Mouse (Mus musculus): ENCODE measurements around the gene Copa.

Gene Copa

DNA sequence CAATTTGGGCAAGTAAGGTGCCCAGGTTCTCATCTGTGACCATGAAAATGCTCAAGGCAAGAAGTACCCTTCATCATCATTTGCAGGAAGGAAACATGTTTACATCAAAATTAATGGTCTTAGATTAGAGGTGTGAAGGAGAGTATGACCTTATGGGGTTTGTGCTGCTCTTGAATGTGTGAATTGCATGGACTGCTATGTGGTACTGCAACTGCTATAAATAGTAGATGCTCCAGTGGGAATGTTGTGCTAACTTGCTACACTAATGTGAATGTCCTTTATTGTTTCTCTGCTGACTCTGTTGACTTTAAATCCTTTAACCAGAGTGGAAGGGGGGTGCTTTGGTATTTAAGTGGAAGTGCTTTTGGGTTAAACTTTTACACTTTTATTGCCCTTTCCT lies 12.0 kb downstream of the Copa start:
- no peak for DNase-seq

DNA sequence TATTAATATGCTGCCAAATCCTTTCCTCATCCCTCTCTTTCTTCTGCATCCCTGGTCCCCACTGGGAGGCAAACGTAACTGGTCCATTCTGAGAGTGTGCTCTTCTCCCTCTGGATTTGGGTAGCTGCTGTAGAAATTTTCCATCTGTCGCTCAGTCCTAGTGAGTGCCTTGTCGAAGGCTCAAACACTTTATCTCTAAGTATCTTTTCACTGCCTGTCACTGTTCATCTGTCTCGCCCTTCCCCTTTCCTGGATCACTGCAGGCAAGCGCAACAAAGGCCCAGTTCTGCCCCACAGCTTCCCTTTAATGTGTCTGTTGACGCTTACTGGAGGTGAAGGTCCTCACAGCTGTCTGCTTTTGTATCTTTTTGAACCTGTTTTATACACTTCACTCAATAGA lies 12.9 kb downstream of the Copa start:
- peak; percentile 36 for DNase-seq

DNA sequence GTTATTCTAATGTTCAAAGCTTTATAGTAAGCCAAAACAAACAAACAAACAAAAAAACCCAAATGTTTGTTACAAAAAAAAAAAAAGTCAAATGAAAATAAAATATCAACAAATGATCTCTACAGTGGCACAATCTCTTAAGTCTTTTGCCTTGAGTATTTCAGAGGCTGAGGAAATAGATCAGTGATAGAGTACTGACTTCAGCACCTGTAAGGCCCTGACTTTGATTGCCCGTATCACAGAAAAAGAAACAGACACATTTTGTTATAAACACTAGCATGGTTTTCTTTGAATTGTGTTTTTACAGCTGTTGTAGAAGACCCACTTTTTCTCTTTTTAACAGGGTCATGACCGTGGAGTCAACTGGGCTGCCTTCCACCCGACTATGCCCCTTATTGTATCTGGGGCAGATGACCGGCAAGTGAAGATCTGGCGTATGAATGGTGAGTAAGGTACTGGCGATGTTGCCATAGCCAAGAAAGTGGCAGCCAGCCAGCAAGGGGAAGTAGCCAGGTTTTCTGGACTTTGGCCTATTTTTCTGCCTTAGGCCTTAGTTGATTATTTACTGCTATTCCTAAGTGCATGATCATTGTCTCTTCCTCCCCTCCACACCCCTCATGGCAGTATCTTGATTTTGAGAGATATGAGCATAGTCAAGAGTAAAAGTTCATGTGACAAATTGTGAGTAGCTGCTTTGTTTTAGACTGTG lies 17.1 kb downstream of the Copa start:
- no peak for DNase-seq

DNA sequence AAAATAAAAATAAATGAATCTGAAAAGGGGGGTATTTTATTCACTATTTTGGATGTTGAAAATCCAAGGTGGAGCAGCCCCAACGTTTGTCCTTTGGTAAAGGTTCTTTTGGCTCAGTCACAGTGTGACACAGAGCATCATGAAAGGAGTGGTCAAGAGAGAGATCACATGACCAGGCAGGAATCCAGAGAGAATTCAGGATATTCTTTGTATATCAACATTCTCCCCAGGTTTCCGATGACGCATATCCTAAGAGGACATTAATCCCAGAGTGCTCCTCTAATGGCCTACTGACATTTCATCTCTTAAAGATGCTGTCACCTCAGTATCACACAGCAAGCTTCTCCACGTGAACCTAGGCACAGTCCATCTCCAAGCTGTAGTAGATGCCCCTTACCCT lies 21.3 kb downstream of the Copa start:
- DNase-seq, result peak; percentile 60

DNA sequence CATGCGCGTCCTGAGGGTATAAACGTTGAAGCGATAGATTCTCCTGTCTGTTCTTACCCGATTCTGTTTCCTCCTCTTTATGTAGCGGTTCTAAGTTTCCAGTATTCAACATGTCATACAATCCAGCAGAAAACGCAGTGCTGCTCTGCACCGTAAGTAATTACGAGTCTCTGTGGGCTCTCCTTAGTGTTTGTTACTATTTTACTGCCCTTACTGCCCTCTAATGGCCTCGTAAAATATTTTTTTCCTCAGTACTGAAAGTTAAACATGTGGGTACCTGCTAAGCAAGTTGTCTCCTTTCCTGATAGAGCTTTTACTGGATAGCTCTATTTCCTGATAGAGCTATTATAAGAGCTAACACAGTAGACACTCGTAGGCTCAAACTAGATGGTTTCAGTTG lies 22.8 kb downstream of the Copa start:
- no peak for DNase-seq

DNA sequence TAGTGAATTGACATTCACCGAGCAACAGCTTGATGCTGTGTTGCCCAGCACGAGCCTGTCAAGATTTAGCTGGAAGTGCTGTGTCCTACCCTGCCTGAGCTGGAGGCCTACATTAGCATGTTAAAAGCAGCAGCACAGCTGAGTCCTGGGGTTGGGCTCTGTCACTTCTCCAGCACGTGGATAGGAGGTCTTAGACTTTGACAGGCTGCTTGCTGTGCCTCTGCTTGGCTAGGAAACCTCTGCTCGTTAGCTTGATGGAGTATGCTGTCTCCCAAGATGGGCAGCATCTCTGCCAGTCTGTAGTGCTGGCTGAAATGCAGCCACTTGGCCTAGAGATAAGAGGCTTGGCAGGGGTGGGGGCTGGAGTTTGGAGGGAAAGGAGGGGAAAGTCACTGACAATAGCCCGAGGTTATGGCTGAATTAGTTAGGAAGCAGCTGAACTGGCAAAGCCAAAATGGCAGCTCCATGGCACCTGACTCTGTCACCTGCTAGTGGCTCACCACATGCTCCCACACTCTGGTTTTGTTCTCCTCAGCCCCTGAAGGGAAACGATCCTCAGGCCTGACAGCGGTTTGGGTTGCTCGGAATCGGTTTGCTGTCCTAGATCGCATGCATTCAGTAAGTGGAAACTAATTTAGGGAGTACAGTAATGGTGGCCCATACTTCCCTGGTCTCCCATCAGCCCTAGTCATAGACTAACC lies 25.6 kb downstream of the Copa start:
- DNase-seq, result no peak

DNA sequence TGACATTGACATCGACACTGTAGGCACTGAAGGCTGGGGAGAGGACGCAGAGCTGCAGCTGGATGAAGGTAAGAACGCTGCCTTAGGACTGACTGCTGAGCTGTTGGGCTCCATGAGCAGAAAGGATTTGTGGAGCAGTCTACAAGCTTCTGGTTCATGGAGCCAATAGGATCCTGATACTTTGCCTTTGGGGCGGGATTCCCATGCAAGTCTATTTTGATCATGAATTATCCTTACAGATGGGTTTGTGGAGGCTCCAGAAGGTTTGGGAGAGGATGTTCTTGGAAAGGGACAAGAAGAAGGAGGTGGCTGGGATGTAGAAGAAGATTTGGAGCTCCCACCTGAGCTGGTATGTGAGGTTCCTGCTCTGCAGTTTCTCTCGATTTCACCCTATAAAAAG lies 34.6 kb downstream of the Copa start:
- no peak for DNase-seq

DNA sequence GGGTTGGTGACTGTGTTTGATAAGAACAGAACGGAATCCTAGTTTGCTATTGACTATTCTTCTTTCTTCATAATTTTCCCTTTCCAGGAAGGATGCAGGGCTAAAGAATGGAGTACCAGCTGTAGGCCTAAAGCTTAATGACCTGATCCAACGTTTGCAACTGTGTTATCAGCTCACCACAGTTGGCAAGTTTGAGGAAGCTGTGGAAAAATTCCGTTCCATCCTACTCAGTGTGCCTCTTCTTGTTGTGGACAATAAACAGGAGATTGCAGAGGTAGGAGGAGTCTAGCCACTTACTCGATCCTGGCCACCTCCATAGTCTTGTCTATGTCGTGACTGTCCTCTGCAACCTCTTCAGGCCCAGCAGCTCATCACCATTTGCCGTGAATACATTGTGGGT lies 36.8 kb downstream of the Copa start:
- no peak for DNase-seq

DNA sequence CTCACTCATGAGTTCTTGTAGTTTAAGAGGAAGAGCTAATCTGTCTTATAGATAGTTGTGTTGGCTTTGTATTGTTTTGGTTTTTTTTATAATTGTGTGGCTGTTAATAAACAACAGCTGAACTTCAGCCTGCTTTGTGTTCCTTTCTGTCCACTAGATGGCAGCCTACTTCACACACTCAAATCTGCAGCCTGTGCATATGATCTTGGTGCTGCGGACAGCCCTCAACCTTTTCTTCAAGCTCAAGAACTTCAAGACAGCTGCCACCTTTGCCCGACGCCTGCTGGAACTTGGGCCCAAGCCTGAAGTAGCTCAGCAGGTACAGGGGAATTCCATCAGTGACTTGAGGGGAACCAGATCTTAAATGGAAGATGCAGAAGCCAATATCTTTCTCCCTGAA lies 37.4 kb downstream of the Copa start:
- DNase-seq, result peak; percentile 77

DNA sequence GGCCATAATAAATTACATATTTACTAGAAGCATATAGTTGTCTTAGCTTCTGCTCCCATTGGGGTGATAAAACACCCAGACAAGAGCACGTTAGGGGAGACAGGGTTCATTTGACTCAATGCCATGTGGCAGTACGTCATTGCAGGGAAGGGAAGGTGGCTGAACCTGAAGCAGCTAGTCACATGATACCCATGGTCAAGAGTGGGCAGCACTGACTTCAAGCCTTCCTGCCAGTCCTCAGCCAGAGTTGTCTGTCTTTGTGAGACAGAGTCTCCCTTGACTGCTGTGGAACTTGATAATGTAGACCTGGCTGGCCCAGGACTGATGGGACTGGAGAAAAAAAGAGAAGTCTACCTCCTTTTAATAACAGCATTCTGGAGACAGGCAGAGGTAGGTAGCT lies 40.3 kb downstream of the Copa start:
- no peak for DNase-seq

DNA sequence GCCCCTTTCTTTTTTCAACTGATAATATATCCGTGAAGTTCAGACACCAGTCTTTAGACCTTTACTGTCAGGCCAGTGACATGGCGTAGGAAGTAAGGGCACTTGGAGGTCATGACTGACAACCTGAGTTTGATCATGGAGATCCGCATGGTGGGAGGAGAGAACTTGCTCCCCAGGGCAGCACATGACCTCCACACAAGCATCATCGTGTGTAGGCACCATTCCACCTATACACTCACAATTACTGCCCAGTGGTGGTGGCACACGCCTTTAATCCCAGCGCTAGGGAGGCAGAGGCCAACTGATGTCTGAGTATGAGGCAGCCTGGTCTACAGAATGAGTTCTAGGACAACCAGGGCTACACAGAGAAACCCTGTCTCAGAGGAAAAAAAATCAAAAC lies 42.2 kb downstream of the Copa start:
- no peak for DNase-seq

DNA sequence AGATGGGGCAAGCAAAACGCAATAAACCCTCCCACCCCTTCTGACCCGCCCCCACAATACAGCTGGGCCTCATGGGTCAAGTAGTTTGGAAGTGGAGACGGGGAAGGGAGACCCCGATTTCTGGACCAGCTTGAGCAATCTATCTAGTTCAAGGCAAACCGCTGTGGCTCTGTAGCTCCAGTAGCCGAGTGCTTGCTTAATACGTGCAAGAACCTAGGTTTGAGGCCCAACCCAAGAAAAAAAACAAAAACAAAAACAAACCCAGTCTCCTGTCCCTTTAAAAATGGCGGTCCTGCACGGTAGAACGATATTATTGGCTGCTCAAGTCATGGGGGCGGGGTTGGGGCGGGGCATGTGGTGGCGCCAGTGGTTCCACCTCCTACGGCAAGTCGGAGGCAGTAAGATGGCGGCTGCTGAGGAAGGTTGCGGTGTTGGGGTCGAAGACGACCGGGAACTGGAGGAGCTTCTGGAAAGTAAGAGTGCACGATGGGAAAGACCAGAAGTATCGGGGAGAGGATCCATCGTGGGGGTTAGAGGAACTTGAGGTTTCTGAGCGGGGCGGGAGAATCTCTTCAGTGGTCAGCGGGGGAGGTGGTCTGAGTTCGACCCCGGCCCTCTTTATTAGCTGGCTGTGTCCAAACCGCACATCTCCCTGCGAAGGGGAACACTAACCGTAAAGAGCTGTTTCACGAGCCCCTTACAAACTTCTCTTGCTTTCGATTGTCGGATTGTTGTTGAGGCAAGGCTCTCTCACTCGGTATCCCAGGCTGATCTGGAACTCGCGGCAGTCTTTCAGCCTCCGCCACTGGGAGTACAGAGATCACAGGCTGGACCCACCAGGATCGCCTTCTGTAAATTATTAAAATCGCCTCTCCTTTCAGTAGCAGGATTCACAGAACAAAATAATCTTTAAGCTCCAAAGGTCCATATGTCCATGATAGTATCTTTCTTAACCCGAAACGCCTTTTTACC lies 44.3 kb downstream of the Copa start, which contains the start of gene Pex19:
TSS of gene Pex19 (plus strand) at position 380 of the 972 bp plus-strand sequence.
- peak; percentile 81 for DNase-seq

DNA sequence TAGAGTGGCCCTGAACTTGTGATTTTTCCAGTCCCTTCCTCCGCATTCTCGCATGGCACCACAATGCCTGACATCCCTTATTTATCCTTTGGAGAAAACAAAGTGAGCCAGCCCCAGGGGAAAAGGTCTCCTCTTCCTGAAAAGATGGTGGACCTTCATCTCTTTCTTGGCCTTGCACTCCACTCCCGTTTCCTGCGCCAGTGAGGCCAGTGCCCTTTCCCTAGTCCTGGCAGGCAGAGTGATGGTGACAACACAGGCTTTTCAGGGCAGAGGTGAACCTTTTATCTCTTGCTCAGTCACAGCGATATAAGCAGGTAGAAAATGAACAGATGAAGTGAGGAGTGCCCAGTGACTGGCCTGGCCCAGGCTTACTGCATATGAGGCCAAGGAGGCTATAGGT lies 45.2 kb downstream of the Copa start:
- DNase-seq, result no peak

DNA sequence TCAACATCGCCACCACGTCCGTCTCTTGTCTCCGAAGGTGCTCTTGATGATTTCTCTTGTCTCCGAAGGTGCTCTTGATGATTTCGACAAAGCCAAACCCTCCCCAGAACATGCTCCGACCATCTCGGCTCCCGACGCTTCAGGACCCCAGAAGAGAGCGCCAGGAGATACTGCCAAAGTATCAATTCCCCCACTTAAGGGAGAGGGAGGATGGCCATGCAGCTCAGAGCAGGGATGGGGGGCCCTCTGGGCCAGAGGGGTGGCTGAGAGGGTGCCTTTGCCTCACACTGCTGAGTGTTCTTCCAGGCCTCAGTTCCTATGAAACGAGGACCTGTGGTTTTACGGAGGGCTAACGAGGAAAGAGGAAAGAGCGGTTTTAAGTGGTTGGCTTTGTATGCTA lies 46.2 kb downstream of the Copa start:
- no peak for DNase-seq

DNA sequence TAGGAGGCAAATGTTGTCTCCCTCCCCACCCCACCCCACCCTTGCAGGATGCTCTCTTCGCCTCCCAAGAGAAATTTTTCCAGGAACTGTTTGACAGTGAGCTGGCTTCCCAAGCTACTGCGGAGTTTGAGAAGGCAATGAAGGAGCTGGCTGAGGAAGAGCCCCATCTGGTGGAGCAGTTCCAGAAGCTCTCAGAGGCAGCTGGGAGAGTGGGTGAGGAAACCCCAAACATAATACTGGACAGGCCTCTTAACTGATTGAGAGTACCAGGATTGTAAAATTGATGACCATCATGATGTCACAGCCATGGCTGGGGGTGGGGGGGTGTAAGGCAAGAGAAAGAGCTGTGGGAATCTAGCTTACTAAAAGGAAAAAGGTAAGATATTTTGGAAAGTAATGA lies 46.8 kb downstream of the Copa start:
- DNase-seq, result peak; percentile 19

DNA sequence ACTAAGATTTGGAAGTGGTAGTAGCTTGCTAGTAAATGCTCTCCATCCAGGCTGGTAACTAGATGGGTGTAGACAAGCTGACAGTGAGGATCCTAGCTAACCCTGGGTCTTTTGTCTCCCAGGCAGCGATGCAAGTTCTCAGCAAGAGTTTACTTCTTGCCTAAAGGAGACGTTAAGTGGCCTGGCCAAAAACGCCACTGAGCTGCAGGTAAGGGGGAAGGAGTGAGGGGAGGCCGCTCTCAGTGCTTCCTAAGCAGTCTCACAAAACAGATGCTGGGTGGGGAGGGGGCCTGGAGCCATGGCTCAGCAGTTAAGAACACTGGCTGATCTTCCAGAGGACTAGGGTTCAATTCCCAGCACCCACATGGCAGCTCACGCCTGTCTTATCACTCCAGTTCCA lies 47.5 kb downstream of the Copa start:
- DNase-seq, result no peak

DNA sequence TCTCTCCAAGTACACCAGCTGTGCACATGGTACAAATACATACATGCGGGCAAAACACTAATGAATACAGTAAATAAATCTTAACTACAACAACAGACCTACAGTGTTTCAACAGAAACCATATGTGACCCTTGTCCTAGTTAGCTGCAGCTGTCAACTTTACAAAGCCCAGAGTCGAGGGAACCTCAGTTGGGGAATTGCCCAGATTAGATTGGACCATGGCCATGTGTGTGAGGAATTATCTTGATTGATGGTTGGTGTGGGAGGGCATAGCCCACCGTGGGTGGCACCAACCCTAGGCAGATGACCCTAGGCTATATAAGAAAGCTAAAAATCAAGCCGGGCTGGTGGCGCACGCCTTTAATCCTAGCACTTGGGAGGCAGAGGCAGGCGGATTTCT lies 50.0 kb downstream of the Copa start:
- DNase-seq, result no peak

DNA sequence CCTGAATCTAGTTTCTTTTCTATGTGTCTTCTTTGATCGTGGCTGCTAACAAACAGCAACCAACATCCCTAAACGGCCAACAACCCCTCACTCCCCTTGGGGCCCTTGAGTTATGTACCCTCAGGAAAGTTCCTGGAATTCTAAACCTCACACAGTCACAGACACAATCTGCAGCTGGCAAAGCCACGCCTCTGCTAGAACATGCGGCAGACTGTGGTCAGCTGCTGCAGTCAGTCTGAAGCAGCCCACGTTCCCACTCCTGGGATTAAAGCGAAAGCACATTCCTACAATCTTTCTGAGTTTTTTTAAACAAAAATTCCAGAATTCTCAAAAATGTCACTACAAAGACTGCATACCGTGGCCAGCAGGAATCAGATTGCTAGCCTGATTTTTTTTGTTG lies 51.2 kb downstream of the Copa start:
- DNase-seq, result peak; percentile 23

DNA sequence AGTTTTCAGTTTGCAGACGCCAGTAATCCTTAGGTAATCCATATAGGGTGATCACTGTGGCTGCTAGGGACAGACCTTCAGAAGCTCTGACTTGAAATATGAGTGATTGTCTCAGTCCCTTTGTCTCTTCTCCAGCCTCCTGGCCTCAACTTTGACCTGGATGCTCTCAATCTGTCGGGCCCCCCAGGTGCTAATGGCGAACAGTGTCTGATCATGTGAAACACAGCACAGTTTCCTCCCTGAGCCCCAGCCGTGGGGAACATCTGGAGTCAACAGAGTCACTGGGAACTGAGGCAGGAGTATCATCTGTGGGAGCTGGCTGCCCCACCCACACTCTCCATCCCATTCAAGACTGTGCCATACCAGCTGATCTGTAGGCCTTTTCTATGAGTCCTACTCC lies 51.7 kb downstream of the Copa start:
- DNase-seq, result no peak

DNA sequence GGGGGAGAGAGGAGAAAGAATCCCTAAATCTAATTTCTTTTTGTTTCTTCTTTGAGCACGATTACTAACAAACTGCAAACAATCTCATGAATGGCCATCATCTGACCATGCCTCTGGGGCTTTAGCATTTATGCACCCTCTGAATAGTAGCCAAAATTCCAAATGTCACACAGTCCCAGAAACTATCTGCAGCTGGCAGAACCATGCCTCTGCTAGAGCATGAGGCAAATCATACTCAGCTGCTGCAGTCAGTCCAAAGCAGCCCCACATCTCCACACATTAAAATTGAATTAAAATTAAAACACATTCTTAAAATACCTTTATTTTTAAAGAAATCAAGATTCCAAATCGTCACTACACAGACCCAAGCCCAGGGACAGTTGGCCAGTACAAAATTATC lies 57.8 kb downstream of the Copa start:
- DNase-seq, result no peak

DNA sequence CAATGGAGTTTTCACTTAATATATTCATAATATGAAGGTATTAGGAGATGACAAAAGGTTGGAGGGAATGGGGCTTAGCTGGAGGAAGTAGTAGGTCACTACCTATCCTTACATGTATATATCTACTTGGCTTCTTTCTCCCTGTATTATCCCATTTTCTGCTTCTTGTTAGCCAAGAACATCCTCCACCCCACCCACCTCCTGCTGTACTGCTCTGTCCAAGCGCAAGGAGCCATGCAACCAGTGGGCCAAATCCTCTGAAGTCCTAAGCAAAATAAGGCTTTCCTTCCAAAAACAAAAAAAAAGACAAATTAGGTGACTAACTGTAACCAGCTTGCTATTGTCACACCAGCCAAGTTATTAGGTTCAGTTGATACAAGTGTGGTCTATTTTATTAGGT lies 58.5 kb downstream of the Copa start:
- no peak for DNase-seq

DNA sequence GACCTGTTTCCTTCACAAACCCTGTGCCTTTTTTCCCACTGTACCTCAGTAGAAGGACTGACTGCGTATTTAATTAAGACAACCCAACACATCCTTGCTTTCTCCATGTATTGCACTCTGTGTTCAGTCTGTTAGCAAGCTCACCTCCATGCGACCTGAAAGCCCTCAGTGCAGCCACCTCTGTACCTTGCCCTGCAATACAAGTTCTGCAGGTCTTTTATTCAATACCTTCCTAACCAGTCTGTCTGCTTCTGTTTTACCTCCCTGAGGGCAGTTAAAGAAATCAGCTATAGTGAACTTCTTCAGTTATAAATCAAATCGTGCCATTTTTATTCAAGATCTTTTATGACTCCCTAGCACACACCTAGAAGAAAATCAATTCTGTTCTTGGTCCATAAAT lies 59.2 kb downstream of the Copa start:
- no peak for DNase-seq

DNA sequence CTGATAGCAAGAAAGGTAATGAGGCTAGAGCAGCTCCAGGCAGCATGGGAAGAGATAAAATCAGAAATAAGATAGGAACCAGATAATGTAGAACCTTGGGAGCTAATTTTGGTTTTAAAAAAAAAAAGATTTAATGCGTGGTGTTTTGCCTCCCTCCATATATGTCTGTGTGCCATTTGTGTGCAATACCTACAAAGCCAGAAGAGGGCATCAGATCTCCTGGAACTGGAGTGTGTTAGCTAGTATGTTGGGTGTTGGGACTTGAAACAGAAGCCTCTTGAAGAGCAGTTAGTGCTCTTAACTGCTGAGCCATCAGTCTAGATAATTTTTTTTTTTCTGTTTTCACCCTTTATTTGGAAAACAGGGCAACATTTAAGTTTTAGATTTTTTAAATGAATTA lies 61.2 kb downstream of the Copa start:
- DNase-seq, result peak; percentile 92

DNA sequence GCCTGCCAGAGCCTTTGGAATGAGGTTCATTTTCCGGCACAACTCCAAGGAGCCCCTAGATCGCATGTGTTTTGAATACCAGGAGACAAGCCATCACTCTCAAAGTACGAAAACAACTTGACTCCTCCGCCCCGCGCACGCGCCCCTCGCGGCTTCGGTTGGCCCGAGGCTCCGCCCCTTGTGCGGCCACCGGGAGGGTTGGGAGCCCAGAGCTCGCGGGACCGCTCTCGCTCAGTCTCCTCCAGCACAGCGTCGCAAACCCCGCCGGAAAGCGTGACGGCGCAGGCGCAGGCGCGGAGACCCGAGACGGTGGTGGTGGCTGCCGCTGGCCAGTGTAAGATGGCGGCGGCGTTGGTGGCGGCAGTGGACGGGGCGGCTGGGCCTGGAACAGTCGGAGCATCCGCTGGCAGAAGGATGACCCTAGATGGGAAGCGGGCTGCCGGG lies 65.5 kb downstream of the Copa start, which contains the start of gene Dcaf8:
TSS of gene Dcaf8 (plus strand) at position 250 of the 444 bp plus-strand sequence.
- DNase-seq, result peak; percentile 98

Measured in lung, postnatal 36 days (tissue).